Mouse (Mus musculus): ENCODE data around the gene Rab25. TPM values are rescaled to one million over a fixed set of nuclear protein-coding genes. Genes with fewer than 3 reads are reported as not detected.

The Rab25 gene
- total RNA-seq, 2 experiments from 2014 or later: not detected

DNA sequence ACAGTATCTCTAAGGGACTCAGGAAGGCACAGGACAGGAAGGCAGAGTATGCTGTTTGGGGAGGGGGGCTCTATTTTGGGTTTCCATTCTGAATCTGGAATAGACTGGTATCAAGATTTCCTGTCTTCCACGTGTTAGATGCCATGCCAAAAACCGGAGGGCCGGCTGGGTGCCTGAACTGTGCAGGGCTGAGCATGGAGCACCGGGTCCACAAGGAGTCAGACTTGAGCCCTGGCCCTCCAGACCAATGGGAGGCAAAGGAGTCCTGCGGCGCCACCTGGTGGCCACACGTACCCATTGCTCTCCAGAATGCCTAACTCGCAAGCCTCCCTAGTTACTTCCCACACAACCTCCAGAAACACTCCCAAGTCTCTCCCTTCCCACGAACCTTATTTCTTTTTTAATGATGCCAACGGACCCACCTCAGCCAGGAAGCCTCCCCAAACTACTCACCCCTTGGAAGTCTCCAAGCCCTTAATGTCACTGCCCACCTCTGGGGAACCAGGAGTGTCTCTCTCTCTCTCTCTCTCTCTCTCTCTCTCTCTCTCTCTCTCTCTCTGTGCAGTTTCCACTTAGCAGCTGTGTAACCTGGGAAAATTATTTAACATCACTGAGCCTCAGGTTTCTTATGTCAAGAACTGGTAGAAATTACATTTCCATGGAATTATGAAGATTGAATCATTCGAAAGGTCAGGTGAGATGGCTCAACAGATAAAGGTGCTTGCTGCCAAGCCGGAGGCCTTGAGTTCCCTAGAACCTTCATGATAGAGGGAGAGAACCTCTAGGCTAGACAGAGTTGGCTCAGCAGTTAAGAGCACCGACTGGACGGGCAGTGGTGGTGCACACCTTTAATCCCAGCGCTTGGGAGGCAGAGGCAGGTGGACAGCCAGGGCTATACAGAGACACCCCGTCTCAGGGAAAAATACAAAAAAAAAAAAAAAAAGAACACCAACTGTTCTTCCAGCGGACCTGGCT, 21.7 kb downstream of the Rab25 start:
- peak; percentile 87 for DNase-seq (ENCODE audit: low spot score)

- no peak for DNase-seq (ENCODE audit: low spot score)
Measured at GRCm38 (mm10) chr3:88525021-88525420, 23.1 kb downstream of the Rab25 start.

DNA sequence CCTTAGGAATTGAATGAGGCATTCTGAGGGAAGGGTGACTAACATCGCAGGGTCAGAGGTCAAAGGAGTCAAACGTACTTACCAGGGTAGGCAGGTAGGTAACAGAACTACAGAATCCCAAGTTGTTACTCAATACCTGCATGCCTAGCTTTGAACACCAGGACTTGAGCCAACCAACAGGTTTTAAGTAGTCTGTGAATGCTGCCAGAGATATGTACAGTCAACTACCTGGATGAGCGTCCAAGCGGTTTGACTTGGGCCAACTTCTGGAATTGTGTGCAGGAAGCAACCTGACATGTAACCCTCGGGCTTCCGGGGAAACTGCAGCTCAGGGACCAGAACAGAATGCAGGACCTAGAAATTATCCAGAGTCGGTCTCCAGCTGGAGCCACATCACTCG, 25.1 kb downstream of the Rab25 start:
- DNase-seq (ENCODE audit: low spot score): no peak

DNA sequence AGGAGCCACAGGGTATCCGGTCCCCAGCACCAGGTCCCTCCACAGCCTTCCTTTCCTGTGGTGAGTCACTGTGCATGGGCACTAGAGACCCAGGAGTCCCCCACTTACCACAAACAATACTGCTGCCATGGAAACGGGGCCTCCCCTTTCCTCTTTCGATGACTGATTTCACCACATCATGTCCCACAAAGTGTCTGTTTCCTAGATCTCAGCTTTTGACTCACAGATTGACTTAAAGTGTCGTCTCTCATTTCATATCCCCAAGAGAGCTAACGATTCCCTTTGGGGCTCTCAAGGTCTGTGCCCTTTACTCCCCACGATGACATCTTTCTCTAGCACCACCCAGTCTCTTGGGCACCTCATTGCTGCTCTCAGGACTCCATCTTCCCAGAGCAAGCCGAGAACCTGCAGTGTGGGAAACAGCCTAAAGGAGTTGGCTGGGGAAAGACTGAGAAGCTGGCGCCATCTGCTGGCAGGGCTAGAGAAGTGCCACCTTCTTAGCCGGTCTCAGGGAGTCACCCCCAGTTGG, 26.2 kb downstream of the Rab25 start:
- DNase-seq (ENCODE audit: low spot score): peak; percentile 74

DNA sequence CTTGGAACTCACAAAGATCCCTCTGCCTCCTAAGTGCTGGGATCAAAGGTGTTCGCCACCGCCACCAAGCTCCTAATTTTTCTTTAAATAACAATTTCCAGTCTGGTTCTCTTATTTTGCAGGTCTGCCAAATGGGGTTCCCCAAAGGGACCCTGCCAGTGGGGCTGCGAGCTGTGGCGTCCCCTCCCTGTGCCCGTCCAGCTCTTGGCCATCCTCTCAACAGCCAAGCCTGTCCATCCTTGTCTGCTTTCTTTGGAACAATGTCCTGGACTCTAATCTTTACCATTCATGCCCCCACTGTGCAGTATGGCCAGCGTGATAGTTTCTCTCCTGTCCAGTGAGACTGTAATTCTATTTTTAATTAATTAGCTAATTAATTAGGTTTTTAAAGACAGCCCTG, 26.9 kb downstream of the Rab25 start:
- DNase-seq (ENCODE audit: low spot score): no peak

- no peak for DNase-seq (ENCODE audit: low spot score)
Measured at GRCm38 (mm10) chr3:88520078-88520477, 28.0 kb downstream of the Rab25 start.

GRCm38 (mm10) chr3:88518411-88518810, 29.7 kb downstream of the Rab25 start:
- no peak for DNase-seq (ENCODE audit: low spot score)

- no peak for DNase-seq (ENCODE audit: low spot score)
Measured at GRCm38 (mm10) chr3:88516407-88516806, 31.7 kb downstream of the Rab25 start.

- no peak for DNase-seq (ENCODE audit: low spot score)
Measured at GRCm38 (mm10) chr3:88515095-88515386, 33.1 kb downstream of the Rab25 start.

DNA sequence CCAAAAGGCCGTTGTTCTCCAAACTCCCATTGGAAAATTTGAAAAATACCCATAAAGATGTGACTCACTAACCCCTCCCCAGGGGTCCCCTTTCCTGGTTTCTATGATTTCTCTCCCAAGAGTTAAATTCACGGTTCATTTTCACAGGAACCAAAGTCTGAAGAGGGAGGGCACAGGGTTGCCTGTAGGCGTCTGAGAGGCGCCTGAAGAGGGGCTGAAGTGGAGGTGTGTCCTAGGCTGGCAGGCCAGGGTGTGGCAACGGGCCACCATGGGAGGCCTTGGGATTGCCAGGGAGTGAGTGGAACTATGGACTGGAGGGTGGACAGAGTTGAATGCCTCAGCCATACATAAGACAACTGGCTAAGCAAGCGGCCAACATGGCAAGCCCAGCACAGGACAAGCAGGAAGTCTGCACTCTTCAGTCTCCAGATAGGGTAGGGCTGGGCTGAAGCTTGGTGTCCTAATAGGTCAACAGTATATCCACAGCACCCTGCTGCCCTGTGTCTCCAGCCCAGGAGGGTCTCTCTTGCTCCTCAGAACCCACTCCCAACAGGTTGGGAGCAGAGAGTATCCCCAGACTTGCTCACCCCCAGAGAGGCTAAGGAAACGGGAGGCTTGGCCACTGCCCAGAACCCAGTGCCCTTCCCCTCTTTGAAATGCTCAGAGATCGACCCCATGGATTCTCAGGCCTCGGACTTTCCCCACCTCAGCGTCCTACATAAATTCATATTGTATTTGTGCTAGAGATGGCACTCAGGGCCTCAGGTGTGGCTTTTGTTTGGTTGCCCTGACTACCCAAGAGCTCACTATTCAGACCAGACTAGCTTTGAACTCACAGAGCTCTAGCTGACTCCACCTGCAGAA, 33.6 kb downstream of the Rab25 start:
- no peak for DNase-seq (ENCODE audit: low spot score)

DNA sequence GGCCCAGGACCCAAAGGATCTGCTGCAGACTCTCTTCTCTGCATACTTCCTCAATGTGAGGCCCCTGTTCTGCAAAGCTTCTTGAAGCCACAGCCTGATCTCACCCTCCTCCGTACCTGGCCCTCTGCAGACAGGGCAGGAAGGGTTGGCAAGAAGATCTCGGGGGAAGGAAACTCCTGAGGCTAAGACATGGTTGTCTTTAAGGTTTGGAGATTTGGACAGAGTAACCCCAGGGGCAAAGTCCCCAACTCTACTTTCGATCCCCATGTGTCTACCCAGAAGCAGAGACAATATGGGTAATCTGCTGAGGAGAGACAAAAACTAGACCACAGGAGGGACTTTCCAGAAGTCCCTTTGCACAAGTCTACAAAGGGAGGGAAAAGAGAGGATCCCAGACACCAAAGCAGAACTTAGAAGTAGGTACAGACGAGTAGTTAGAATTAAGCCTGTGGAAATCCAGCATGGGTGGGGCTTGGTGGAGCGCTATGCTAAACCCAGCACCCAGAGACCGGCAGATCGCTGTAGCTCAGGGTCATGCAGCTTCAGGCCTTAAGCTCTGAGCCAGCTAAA, 34.5 kb downstream of the Rab25 start:
- no peak for DNase-seq (ENCODE audit: low spot score)

GRCm38 (mm10) chr3:88512896-88513545, 35.1 kb downstream of the Rab25 start:
- no peak for DNase-seq (ENCODE audit: low spot score)

GRCm38 (mm10) chr3:88512141-88512895, 35.8 kb downstream of the Rab25 start:
- DNase-seq (ENCODE audit: low spot score): no peak

GRCm38 (mm10) chr3:88511559-88511958, 36.5 kb downstream of the Rab25 start:
- no peak for DNase-seq (ENCODE audit: low spot score)

DNA sequence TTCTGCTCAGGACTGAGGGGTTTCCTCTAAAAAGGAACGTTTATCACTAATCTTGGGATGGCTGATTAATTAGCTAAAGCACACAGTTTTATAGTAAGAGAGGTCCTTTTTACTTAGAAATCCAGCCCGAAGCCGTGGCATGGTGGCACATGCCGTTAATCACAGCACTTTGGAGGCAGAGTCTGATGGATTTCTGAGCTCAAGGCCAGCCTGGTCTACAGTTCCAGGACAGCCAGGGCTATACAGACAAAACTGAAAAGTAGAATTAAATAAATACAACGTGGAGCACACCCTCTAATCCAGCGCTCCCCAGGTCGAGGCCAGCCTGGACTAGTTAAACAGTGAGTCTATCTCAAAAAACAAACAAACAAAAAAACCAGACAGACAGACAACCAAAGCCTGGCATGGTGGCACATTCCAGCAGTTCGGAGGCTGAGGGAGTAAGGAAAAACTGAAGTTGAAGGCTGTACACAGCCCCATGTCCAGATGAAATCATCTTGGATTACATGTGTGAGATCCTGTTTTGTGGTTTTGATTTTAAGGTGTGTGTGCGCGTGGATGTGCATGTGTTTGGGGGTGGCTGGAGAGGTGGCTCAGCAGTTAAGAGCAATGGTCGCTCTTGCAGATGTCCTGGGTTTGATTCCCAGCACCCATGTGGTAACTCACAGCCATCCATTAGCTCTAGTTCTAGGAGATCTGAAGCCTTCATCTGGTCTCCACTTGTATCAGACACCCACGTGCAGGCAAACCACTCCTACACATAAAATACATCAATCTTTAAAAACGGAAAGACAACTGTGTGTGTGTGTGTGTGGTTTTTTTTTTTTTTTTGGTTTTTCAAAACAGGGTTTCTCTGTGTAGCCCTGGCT, 37.4 kb downstream of the Rab25 start:
- DNase-seq (ENCODE audit: low spot score): no peak

DNA sequence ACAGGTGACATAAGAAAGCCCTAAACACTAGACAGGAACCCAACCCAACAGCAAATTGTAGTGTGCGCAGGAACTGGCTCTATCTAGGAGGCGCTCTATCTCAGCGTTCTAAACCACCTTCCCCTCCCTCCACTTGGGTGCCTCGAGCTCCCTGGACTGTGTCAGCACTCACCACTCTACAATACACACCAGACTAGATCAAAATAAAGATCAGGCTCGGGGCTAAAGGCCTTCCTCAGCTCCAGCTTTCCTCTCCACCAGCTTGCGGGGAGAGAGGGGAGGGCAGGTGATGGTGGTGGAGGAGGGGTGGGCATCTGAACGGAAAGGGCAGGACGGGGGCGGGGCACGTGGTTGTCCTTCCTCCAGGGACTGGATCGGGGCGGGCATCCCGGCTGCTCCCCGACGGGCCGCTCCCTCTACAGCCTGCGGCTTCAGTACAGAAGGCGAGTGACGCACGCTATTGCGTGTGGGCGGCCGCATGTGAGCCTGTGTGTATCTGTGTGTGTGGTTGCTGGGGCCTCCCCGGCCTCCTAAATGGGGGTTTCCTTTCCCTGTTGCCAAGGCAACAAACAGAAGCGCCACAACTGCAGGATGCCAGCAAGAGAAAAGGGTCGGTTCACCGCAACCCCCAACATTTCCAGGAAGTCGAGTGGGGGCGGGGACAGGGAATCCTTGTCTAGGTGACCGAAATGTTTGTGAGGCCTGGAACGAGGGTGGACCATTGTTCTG, 38.2 kb downstream of the Rab25 start, which contains the start of gene Lmna:
TSS of gene Lmna (minus strand) at position 265 of the 729 bp plus-strand sequence.
- peak; percentile 93 for DNase-seq (ENCODE audit: low spot score)

- DNase-seq (ENCODE audit: low spot score): no peak
Measured at GRCm38 (mm10) chr3:88509250-88509649, 38.9 kb downstream of the Rab25 start.

DNA sequence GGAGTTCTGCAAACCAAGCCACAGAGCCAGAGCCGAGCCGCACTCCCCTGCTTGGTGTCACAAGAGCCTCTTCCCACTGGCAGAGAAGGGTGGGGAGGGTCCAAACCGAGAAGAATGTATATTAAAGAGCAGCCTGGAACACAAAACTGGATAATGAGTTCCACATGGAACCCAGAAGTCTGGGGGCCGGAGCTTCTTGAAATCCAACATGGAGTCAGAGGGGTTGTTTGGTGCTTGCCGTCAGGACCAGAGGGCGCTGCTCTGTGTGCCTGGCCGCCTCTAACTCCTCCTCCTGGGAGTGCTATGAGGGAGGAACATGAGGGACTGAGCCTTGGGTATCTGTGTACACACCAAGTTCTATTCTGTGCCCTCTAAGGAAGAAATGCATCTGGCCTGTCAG, 42.3 kb downstream of the Rab25 start:
- no peak for DNase-seq (ENCODE audit: low spot score)

DNA sequence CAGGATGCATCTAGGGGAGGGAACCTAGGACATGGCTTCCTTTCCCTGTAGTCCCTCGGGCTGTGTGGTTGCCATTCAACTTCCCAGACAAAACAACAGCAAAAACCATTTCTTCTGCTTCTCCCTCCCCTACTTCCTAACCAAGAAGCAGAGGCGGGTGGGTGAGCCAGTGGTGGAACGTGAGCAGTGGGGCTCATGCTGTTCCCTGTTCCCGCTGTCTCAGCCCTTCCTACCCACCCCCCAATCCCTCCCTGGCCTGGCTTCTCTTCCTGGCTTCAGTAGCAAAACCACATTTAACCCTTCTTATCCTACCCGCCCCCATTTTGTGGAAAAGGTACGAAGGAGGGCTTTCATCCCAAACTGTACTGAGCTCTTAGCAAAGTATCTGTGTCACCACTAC, 43.0 kb downstream of the Rab25 start:
- DNase-seq (ENCODE audit: low spot score): no peak
